Mouse (Mus musculus) forebrain, embryonic 16.5 days (tissue): ENCODE data around the gene Pdzd4. TPM values are rescaled to one million over a fixed set of nuclear protein-coding genes. Genes with fewer than 3 reads are reported as not detected.

Experiments
- ATAC-seq: fragments of 200-750 bp; cut with Nextera tagmentation; 2 replicates; pipeline ENCODE4 v1.8.0; 2017; ENCODE audit warnings: mild to moderate bottlenecking, moderate library complexity
- H3K27ac ChIP-seq: fragments of 300-500 bp; sonication (generic); 2 replicates; pipeline ENCODE4 v1.5.1; 2014; ENCODE audit warnings: low read length, control low read depth
- H3K27me3 ChIP-seq: fragments of 300-500 bp; sonication (generic); replicated peaks from 2 replicates; pipeline ENCODE4 v1.6.1; 2014; ENCODE audit warnings: low read length; ENCODE audit not compliant: control insufficient read depth, insufficient read depth
- H3K36me3 ChIP-seq: fragments of 300-500 bp; sonication (generic); 2 replicates; pipeline ENCODE4 v1.6.1; 2014; ENCODE audit not compliant: control insufficient read depth, insufficient read depth
- H3K4me1 ChIP-seq: fragments of 300-500 bp; sonication (generic); replicated peaks from 2 replicates; pipeline ENCODE4 v1.6.1; 2014; ENCODE audit warnings: low read length; ENCODE audit not compliant: control insufficient read depth, insufficient read depth
- H3K4me2 ChIP-seq: fragments of 300-500 bp; sonication (generic); 2 replicates; pipeline ENCODE4 v1.6.1; 2014; ENCODE audit warnings: mild to moderate bottlenecking, low read length, control low read depth
- H3K4me3 ChIP-seq: fragments of 300-500 bp; sonication (generic); replicated peaks from 2 replicates; pipeline ENCODE4 v1.5.1; 2014; ENCODE audit warnings: mild to moderate bottlenecking, low read length, control low read depth
- H3K9ac ChIP-seq: fragments of 300-500 bp; sonication (generic); replicated peaks from 2 replicates; pipeline ENCODE4 v1.6.1; 2014; ENCODE audit warnings: low read depth, low read length, control low read depth
- H3K9me3 ChIP-seq: fragments of 300-500 bp; sonication (generic); 2 replicates; pipeline ENCODE4 v1.6.1; 2016; ENCODE audit warnings: low read length; ENCODE audit not compliant: control insufficient read depth
- WGBS: fragments of 180-500 bp; shearing (Covaris S2); extraction: QIAGEN DNeasy Blood & Tissue Kit; methylation state at CpG from one replicate; pipeline ENCODE4 v1.1.7; 2014; 5-methylcytosine and 5-hydroxymethylcytosine counted together
- polyA plus RNA-seq: library from polyadenylated mRNA; unstranded; fragments of >200 nt; fragmentation: Nextera tagmentation; extraction: Ambion mirVana; gene quantifications from 2 replicates; pipeline ENCODE4 v1.2.1, GENCODE M21; 2015

Pdzd4 gene
- 3.5 and 4.2 TPM in 2 replicates for polyA plus RNA-seq

- H3K4me1 ChIP-seq: peaks cover 10% of the 10 kb centered on the region
- H3K4me3 ChIP-seq: peak within 1 kb of the TSS; percentile 69
- 20% methylated on average over 62 of the region's 84 CpGs for WGBS
- H3K27ac ChIP-seq: peak within 1 kb of the TSS; percentile 91
- H3K9me3 ChIP-seq: no peaks in the 10 kb centered on the region
- H3K27me3 ChIP-seq: no peaks in the 10 kb centered on the region
- peak within 1 kb of the TSS; percentile 84 for H3K9ac ChIP-seq
- peak within 1 kb of the TSS; percentile 67 for H3K4me2 ChIP-seq
- peak; percentile 89 for ATAC-seq
- no peaks in the 10 kb centered on the region for H3K36me3 ChIP-seq
Observed at GRCm38 (mm10) chrX:73824185-73825151, at the start of gene Pdzd4. Gene Pdzd4 (minus strand): TSS chrX:73824969.

DNA sequence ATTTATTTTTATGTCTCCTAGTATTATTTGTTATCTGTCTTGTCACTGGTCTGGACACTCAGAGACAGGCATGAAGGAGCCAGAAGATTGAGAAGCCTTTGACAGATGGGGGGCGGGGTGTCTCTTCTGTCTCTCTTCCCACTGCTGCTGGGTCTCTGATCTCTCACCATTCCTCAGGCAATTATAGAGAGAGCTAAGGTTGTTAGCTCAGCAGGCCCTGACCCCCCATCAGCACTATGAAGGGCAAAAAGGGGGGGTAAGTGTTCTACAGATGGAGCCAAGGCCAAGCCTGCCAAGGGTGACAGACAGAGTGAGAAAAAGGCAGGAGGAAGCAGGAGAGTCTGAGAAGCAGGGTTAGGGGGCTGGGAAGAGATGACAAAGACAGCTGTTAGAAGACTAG is 47.2 kb upstream of the Pdzd4 start:
- H3K27ac ChIP-seq: no peak overlapping the region
- ATAC-seq: 0 out of 2 replicates have a peak, but pooled peaks have one; percentile 26

DNA sequence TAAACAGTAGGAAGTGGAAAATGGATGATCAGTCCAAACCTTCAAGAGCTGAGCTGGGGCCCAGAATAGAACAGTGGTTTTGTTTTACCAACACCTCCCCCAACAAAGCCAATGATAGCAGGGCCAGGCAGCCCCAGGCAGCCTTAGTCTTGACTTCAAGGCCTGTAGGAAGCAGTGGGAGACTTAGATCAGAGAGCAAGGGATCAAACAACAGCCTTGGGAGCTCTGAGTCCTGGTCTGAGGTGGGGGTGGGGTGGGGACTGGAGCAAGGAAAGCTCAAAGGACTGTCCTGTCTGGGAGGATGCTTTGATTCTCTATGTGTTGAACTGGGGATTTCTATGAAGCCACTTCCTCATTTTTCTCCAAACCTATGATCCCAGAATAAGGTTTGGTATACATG is 46.7 kb upstream of the Pdzd4 start:
- Histone ChIP-seq H3K9ac (no peak overlapping the region), H3K27me3 (no peaks in the 10 kb centered on the region), H3K9me3 (no peaks in the 10 kb centered on the region), H3K4me3 (no peak overlapping the region), H3K4me1 (peaks cover 31% of the 10 kb centered on the region), H3K27ac (no peak overlapping the region), H3K4me2 (no peak overlapping the region), H3K36me3 (no peaks in the 10 kb centered on the region)
- ATAC-seq: no peak

More for the DNA sequence above, 47.2 kb upstream of the Pdzd4 start:
- H3K4me2 ChIP-seq: no peak overlapping the region
- no peaks in the 10 kb centered on the region for H3K9me3 ChIP-seq
- 50% methylated on average over 1 of the region's 1 CpGs for WGBS
- H3K4me1 ChIP-seq: peaks cover 30% of the 10 kb centered on the region
- no peaks in the 10 kb centered on the region for H3K27me3 ChIP-seq
- H3K9ac ChIP-seq: no peak overlapping the region
- no peak overlapping the region for H3K4me3 ChIP-seq
- no peaks in the 10 kb centered on the region for H3K36me3 ChIP-seq

DNA sequence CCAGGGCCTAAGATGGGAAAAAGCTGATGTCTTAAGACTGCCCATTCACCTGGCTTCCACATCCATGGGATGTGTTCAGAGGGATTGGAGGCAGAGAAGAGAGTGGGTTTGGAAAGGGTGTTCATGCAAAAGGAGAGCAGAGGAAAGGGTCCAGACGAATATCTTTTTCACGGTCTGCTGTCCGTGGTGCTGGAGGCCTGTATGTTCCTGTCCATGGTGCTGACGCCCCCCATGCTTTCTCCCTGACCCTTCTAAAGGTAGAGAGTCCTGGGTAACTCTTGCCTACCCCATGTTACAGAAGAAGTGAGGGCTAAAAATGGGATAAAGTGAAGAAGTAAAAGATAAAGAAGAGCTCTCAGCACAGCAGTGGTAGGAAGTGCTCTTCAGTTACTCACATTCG is 44.6 kb upstream of the Pdzd4 start:
- H3K4me3 ChIP-seq: no peak overlapping the region
- no peak for ATAC-seq
- no peak overlapping the region for H3K9ac ChIP-seq
- WGBS: 14% methylated on average over 5 of the region's 5 CpGs
- no peaks in the 10 kb centered on the region for H3K27me3 ChIP-seq
- peaks cover 36% of the 10 kb centered on the region for H3K4me1 ChIP-seq
- H3K36me3 ChIP-seq: no peaks in the 10 kb centered on the region
- no peaks in the 10 kb centered on the region for H3K9me3 ChIP-seq
- H3K27ac ChIP-seq: no peak overlapping the region
- no peak overlapping the region for H3K4me2 ChIP-seq

DNA sequence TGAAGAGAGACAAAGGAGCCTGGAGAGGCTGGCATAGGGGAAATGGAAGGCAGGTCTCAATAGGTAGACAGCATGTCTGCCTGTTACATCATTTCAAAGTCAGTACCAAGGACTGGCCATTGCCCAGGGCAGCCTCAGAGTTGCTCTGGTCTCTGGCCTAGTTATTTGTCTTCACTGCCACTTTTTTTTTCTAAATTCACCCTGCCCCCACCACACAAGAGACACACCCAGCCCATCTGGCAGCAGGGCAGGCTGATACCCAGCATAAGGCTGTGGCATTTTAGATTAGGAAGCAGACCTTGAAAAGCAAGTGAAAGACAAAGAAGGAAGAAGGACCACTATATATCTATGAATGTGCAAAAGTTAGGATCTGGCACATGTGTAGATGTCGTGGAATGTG is 43.1 kb upstream of the Pdzd4 start:
- Histone ChIP-seq H3K9ac (no peak overlapping the region), H3K4me3 (no peak overlapping the region), H3K9me3 (no peaks in the 10 kb centered on the region), H3K4me1 (peaks cover 36% of the 10 kb centered on the region), H3K4me2 (no peak overlapping the region), H3K27me3 (no peaks in the 10 kb centered on the region), H3K36me3 (no peaks in the 10 kb centered on the region), H3K27ac (peak overlapping the region; percentile 87)
- WGBS: 75% methylated on average over 1 of the region's 1 CpGs
- ATAC-seq: peak; percentile 11; the same call in 1 of the 2 replicates

DNA sequence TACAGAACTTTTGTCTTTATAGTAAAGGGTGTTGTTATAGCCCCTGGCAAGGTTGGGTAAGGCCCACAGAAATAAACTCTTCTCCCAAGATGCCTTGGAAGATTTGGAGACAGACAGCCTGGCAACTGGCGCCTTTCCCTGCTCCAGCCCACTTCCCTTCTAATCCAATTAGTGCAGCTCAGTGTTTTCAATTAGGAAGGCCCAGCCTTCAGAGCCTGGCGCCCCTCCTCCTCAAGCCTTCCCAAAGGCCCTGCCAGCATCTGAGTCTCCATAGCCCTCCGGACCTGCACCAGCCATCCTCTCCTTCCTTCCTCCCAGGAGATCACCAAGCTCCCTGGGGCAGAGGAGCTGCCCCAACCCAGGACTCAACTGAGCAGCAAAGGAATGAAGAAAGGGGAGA is 42.5 kb upstream of the Pdzd4 start:
- no peak overlapping the region for H3K4me2 ChIP-seq
- H3K4me3 ChIP-seq: no peak overlapping the region
- H3K9ac ChIP-seq: peak overlapping the region; percentile 22; the same call in 1 of the 2 replicates
- H3K27me3 ChIP-seq: no peaks in the 10 kb centered on the region
- H3K4me1 ChIP-seq: peaks cover 31% of the 10 kb centered on the region
- ATAC-seq: peak; percentile 67
- H3K9me3 ChIP-seq: no peaks in the 10 kb centered on the region
- 0 out of 2 replicates have a peak, but pooled peaks cover 2% of the 10 kb centered on the region for H3K36me3 ChIP-seq
- peak overlapping the region; percentile 87 for H3K27ac ChIP-seq
- WGBS: 27% methylated on average over 3 of the region's 3 CpGs

DNA sequence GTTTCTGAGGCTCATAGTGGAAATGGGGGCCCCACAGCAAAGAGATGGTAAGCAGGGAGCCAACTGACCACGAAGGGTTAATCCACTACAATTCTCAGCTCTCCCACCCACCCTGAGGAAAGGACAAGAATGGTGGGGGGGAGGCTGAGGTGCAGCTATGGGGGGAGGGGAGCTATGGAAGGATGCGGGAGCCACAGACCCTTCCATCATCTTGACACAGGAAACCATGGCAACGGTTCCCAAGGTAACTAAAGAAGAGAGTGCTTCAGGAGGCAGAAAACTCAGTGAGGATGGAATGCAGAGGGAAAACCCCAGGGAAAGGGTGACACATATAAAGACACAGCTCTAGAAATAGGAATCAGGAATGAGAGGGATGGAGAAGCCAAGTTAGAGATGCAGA is 39.9 kb upstream of the Pdzd4 start:
- Histone ChIP-seq H3K9me3 (no peaks in the 10 kb centered on the region), H3K9ac (no peak overlapping the region), H3K27me3 (no peaks in the 10 kb centered on the region), H3K36me3 (peaks cover 2% of the 10 kb centered on the region; the same call in 1 of the 2 replicates), H3K27ac (no peak overlapping the region), H3K4me3 (no peak overlapping the region), H3K4me2 (no peak overlapping the region), H3K4me1 (peaks cover 28% of the 10 kb centered on the region)
- peak; percentile 63 for ATAC-seq
- WGBS: 42% methylated on average over 3 of the region's 3 CpGs

DNA sequence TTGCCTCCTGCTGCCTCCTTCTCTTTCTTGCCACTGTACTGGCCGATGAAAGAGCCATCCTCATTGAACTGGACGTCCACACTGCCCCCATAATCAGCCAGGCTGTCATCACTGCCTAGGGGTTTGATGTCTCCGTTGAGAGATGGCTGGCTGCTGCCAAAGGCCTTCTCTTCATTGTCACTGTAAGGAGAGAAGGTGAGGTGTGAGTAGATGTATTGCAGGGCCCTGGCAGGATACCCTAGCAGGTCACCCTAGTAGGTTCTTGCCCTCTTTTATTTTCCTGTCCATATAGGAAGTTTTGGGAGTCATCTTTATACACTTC is 30.3 kb upstream of the Pdzd4 start:
- H3K27ac ChIP-seq: no peak overlapping the region
- 76% methylated on average over 3 of the region's 3 CpGs for WGBS
- H3K9me3 ChIP-seq: no peaks in the 10 kb centered on the region
- no peak overlapping the region for H3K4me2 ChIP-seq
- H3K4me1 ChIP-seq: no peaks in the 10 kb centered on the region
- no peak overlapping the region for H3K4me3 ChIP-seq
- H3K36me3 ChIP-seq: peaks cover 6% of the 10 kb centered on the region; the same call in 1 of the 2 replicates
- no peak overlapping the region for H3K9ac ChIP-seq
- no peaks in the 10 kb centered on the region for H3K27me3 ChIP-seq
- no peak for ATAC-seq

GRCm38 (mm10) chrX:73854326-73855086 is 29.7 kb upstream of the Pdzd4 start:
- 70% methylated on average over 9 of the region's 9 CpGs for WGBS
- Histone ChIP-seq H3K27ac (no peak overlapping the region), H3K4me3 (no peak overlapping the region), H3K27me3 (no peaks in the 10 kb centered on the region), H3K4me2 (no peak overlapping the region), H3K4me1 (no peaks in the 10 kb centered on the region), H3K9ac (no peak overlapping the region), H3K9me3 (no peaks in the 10 kb centered on the region), H3K36me3 (peaks cover 5% of the 10 kb centered on the region; the same call in 1 of the 2 replicates)
- peak; percentile 16; the same call in 1 of the 2 replicates for ATAC-seq
